Mouse (Mus musculus): Measurements from ENCODE around the gene Prc1.

GRCm38 (mm10) chr7:80260625-80261371 is 33.5 kb upstream of the Prc1 start, which contains the start of gene Ngrn:
- TF ChIP-seq POLR2A (IDR thresholded peaks at IDR 0.05; ENCODE audit: borderline replicate concordance, extremely low read depth, insufficient read depth, insufficient read length, poor library complexity, severe bottlenecking) = peak; percentile 40; the same call in 1 of the 2 replicates
- TF ChIP-seq CTCF (IDR thresholded peaks at IDR 0.05; ENCODE audit: borderline replicate concordance, extremely low read depth, insufficient read depth, insufficient read length) = peak; percentile 17; the same call in 1 of the 2 replicates
